Mouse (Mus musculus) myocyte (in vitro differentiated cells): Measurements from ENCODE around the gene Bmp2k.

Experiments used
- CEBPB ChIP-seq: IDR thresholded peaks from 2 replicates; pipeline ENCODE4 v1.6.1; 2011; ENCODE audit warnings: mild to moderate bottlenecking, moderate library complexity; ENCODE audit not compliant: poor library complexity, insufficient read depth, severe bottlenecking
- MAX ChIP-seq: IDR thresholded peaks from one replicate; pipeline ENCODE4 v1.6.1; 2011; ENCODE audit warnings: low read depth, mild to moderate bottlenecking, control low read depth
- MYOD1 ChIP-seq, 3 experiments: IDR thresholded peaks; one replicate each; pipeline ENCODE4 v1.6.1; 2011; ENCODE audit warnings: control low read depth in 2 of 3, low read depth in 2 of 3, mild to moderate bottlenecking in 2 of 3, moderate library complexity in 1 of 3; ENCODE audit not compliant: insufficient read length in 2 of 3, control insufficient read depth in 1 of 3
- POLR2A ChIP-seq: IDR thresholded peaks from one replicate; pipeline ENCODE4 v1.6.1; 2011; ENCODE audit warnings: low read depth, mild to moderate bottlenecking, control low read depth, moderate library complexity; ENCODE audit not compliant: insufficient read length
- POLR2AphosphoS2 ChIP-seq: IDR thresholded peaks from one replicate; pipeline ENCODE4 v1.6.1; 2011; ENCODE audit warnings: low read depth, control low read depth; ENCODE audit not compliant: insufficient read length
- SRF ChIP-seq: IDR thresholded peaks from one replicate; pipeline ENCODE4 v1.6.1; 2011; ENCODE audit warnings: low read depth; ENCODE audit not compliant: control insufficient read depth, insufficient read length
- USF1 ChIP-seq: IDR thresholded peaks from one replicate; pipeline ENCODE4 v1.6.1; 2011; ENCODE audit warnings: low read depth, mild to moderate bottlenecking, control low read depth, moderate library complexity

GRCm38 (mm10) chr5:97135331-97135730 is 137.8 kb downstream of the Bmp2k start:
- no peak for TF ChIP-seq CEBPB
- TF ChIP-seq MAX = no peak
- no peak for TF ChIP-seq POLR2A
- no peak for TF ChIP-seq MYOD1 (IDR thresholded peaks at IDR 0.05; ENCODE audit: control insufficient read depth in 1 of 3, insufficient read length in 2 of 3, low read depth in 2 of 3)
- TF ChIP-seq USF1 = no peak
- TF ChIP-seq SRF = no peak
- TF ChIP-seq POLR2AphosphoS2 = no peak
